Mouse (Mus musculus) hindbrain, embryonic 11.5 days (tissue): Measurements from ENCODE around the gene Gm7138. TPM values are rescaled to one million over a fixed set of nuclear protein-coding genes. Genes with fewer than 3 reads are reported as not detected.
"Not testable (repeated sequence)": the region's sequence is repeated elsewhere in the genome, so short reads cannot be mapped to it uniquely, and the experiment has no call there.

Experiments used
- ATAC-seq: fragments of 200-750 bp; cut with Nextera tagmentation; 2 replicates; pipeline ENCODE4 v1.8.0; 2017; ENCODE audit warnings: mild to moderate bottlenecking, moderate TSS enrichment, moderate library complexity; ENCODE audit not compliant: low FRiP score
- DNase-seq: peaks from one replicate; pipeline ENCODE4 v3.0.0-alpha.2; 2015; ENCODE audit warnings: low spot score
- H3K27ac ChIP-seq: fragments of 300-500 bp; sonication (generic); 2 replicates; pipeline ENCODE4 v1.5.1; 2014; ENCODE audit warnings: mild to moderate bottlenecking, low read depth, low read length
- H3K27me3 ChIP-seq: fragments of 300-500 bp; sonication (generic); 2 replicates; pipeline ENCODE4 v1.6.1; 2014; ENCODE audit warnings: mild to moderate bottlenecking, low read length, moderate library complexity, mixed read lengths; ENCODE audit not compliant: control insufficient read depth, insufficient read depth
- H3K36me3 ChIP-seq: fragments of 300-500 bp; sonication (generic); 2 replicates; pipeline ENCODE4 v1.6.1; 2014; ENCODE audit warnings: mild to moderate bottlenecking, low read length, moderate library complexity, mixed read lengths; ENCODE audit not compliant: control insufficient read depth, insufficient read depth
- H3K4me1 ChIP-seq: fragments of 300-500 bp; sonication (generic); replicated peaks from 2 replicates; pipeline ENCODE4 v1.6.1; 2014; ENCODE audit warnings: low read length, mixed read lengths; ENCODE audit not compliant: control insufficient read depth, insufficient read depth
- H3K4me2 ChIP-seq: fragments of 300-500 bp; sonication (generic); replicated peaks from 2 replicates; pipeline ENCODE4 v1.6.1; 2014; ENCODE audit warnings: mild to moderate bottlenecking, low read depth, low read length
- H3K4me3 ChIP-seq: fragments of 300-500 bp; sonication (generic); 2 replicates; pipeline ENCODE4 v1.5.1; 2014; ENCODE audit warnings: low read depth, low read length
- H3K9ac ChIP-seq: fragments of 300-500 bp; sonication (generic); 2 replicates; pipeline ENCODE4 v1.6.1; 2014; ENCODE audit warnings: low read depth, low read length
- H3K9me3 ChIP-seq: fragments of 300-500 bp; sonication (generic); 2 replicates; pipeline ENCODE4 v1.6.1; 2016; ENCODE audit warnings: low read length; ENCODE audit not compliant: control insufficient read depth
- WGBS: fragments of 180-500 bp; shearing (Covaris S2); extraction: QIAGEN DNeasy Blood & Tissue Kit; methylation state at CpG from one replicate; pipeline ENCODE4 v1.1.7; 2014; 5-methylcytosine and 5-hydroxymethylcytosine counted together
- polyA plus RNA-seq: library from polyadenylated mRNA; unstranded; fragments of >200 nt; fragmentation: Nextera tagmentation; extraction: Ambion mirVana; gene quantifications from 2 replicates; pipeline ENCODE4 v1.2.1, GENCODE M21; 2014

Gm7138 gene
- polyA plus RNA-seq, 1 experiment from 2014 or later: not detected

DNA sequence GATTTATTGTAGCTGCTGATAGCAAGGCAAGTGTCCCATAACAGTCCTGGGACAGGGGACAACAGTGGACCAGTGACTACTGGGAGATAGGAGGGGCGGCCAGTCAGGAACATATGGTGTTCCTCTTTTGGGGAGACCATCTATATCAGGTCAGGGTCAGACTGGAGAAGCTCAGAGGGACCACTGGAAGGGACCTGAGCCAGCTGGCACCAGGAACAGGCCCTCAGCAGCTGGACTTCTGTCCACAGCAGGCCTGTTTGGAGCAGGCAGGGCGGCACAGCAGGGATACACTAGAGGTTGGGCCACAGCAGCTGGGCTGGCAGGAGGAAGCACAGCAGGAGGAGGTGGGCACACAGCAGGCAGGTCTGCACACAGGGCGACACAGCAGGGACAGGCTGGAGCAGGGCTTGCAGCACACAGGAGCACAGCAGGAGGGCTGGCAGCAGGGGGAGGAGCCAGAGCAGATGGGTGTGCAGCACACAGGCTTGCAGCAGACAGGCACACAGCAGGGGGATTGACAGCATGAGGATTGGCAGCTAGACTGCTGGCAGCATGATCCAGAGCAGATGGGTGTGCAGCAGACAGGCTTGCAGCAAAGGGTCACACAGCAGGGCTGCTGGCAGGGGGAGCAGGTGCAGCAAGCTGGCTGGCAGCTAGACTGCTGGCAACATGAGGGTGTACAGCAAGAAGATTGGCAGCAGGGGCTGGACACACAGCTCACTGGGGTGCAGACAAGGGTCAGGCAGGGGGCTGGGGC, 21.6 kb upstream of the Gm7138 start:
- not testable (repeated sequence) for H3K4me1 ChIP-seq, H3K4me3 ChIP-seq, H3K9ac ChIP-seq, H3K27me3 ChIP-seq, H3K36me3 ChIP-seq, H3K9me3 ChIP-seq, DNase-seq, H3K4me2 ChIP-seq
- 39% methylated on average over 2 of the region's 3 CpGs for WGBS
- 0 out of 2 replicates have a peak overlapping the region, but pooled peaks have one; percentile 9 for H3K27ac ChIP-seq
- peak; percentile 17; the same call in 1 of the 2 replicates for ATAC-seq

- Histone ChIP-seq H3K9me3 (no peaks in the 10 kb centered on the region), H3K4me2 (no peak overlapping the region), H3K9ac (no peak overlapping the region), H3K27ac (0 out of 2 replicates have a peak overlapping the region, but pooled peaks have one; percentile 0), H3K4me3 (no peak overlapping the region), H3K36me3 (no peaks in the 10 kb centered on the region), H3K4me1 (no peaks in the 10 kb centered on the region), H3K27me3 (no peaks in the 10 kb centered on the region)
- ATAC-seq: no peak
- no peak for DNase-seq
- 14% methylated on average over 3 of the region's 3 CpGs for WGBS
Measured at GRCm38 (mm10) chr10:77797677-77798076, 20.9 kb upstream of the Gm7138 start.

GRCm38 (mm10) chr10:77794976-77795375, 18.2 kb upstream of the Gm7138 start, which contains the start of gene Gm9639:
Gm9639 (minus strand) TSS chr10:77795076.
- Histone ChIP-seq H3K4me3 (no peak within 1 kb of the TSS), H3K36me3 (no peaks in the 10 kb centered on the region), H3K27ac (no peak within 1 kb of the TSS), H3K9me3 (no peaks in the 10 kb centered on the region), H3K4me2 (no peak within 1 kb of the TSS), H3K4me1 (no peaks in the 10 kb centered on the region), H3K9ac (no peak within 1 kb of the TSS), H3K27me3 (no peaks in the 10 kb centered on the region)
- 59% methylated on average over 2 of the region's 2 CpGs for WGBS
- DNase-seq: no peak
- ATAC-seq: no peak

GRCm38 (mm10) chr10:77788621-77789020, 11.9 kb upstream of the Gm7138 start:
- no peak for ATAC-seq
- Histone ChIP-seq H3K9ac (no peak overlapping the region), H3K36me3 (no peaks in the 10 kb centered on the region), H3K9me3 (no peaks in the 10 kb centered on the region), H3K4me2 (no peak overlapping the region), H3K27ac (no peak overlapping the region), H3K4me3 (no peak overlapping the region), H3K4me1 (no peaks in the 10 kb centered on the region), H3K27me3 (no peaks in the 10 kb centered on the region)
- no peak for DNase-seq
- 89% methylated on average over 2 of the region's 2 CpGs for WGBS

DNA sequence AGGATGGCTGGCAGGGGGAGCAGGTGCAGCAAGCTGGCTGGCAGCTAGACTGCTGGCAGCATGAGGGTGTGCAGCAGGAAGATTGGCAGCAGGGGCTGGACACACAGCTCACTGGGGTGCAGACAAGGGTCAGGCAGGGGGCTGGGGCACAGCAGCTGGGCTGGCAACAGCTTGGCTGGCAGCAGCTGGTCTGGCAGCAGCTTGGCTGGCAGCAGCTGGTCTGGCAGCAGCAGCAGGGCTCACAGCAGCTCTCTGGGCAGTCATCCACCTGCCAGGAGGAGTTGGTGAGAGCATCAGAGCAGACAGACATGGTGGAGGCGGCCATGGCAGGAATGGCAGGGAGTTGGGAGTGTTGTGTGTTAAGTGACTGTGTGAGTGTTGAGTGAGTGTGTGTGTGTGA, 11.1 kb upstream of the Gm7138 start, which contains the start of gene Gm7137:
Gene Gm7137 (minus strand): TSS at position 325 of the 400 bp plus-strand sequence.
- H3K9me3 ChIP-seq, H3K9ac ChIP-seq, H3K4me1 ChIP-seq, H3K27me3 ChIP-seq, DNase-seq, H3K4me3 ChIP-seq, H3K4me2 ChIP-seq, ATAC-seq, H3K27ac ChIP-seq, H3K36me3 ChIP-seq: not testable (repeated sequence)
- no CpG with 5 or more reads among the region's 1 CpGs for WGBS

DNA sequence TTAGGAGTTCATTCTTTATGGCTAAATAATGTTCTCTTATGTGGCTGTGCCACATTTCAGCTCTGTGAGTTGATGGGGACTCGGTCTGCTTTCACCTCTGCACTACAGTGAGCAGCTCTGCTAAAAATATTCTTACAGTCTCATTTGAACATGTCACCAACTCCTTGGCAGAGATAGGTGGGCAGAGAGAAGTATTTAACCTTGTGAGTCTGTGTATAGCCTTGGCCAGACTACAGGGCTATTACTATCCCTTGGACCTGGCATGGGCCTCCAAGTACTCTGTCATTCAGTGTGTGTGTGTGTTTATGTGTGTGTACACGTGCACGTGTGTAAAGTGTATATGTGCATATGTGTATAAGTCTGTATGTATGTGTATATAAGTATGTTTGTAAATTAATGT, 6.7 kb upstream of the Gm7138 start:
- H3K4me1 ChIP-seq, H3K9ac ChIP-seq: not testable (repeated sequence)

DNA sequence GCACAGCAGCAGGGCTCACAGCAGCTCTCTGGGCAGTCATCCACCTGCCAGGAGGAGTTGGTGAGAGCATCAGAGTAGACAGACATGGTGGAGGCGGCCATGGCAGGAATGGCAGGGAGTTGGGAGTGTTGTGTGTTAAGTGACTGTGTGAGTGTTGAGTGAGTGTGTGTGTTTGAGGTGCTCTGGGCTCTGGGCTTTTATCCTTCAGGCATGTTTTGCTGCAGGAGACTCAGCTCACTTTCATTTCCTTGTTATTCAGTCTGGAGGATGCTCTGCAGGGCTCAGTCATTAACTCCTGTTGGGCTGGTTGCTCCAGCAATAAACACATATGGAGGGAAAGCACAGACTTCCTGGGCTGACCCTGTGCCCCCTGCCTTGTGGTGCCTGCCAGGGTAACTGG, 5.7 kb upstream of the Gm7138 start, which contains the start of gene Gm3250:
Gene Gm3250 (minus strand): TSS at position 101 of the 400 bp plus-strand sequence.
- H3K4me3 ChIP-seq, ATAC-seq, H3K27ac ChIP-seq, H3K9ac ChIP-seq, H3K27me3 ChIP-seq, H3K4me1 ChIP-seq, H3K4me2 ChIP-seq, H3K36me3 ChIP-seq, DNase-seq, H3K9me3 ChIP-seq: not testable (repeated sequence)
- 57% methylated on average over 1 of the region's 1 CpGs for WGBS

More for the DNA sequence above, 6.7 kb upstream of the Gm7138 start:
- H3K9me3 ChIP-seq, H3K36me3 ChIP-seq, H3K27me3 ChIP-seq, ATAC-seq, H3K4me3 ChIP-seq, H3K27ac ChIP-seq, DNase-seq, H3K4me2 ChIP-seq: not testable (repeated sequence)
- 82% methylated on average over 1 of the region's 3 CpGs for WGBS

- not testable (repeated sequence) for H3K4me3 ChIP-seq, DNase-seq, H3K36me3 ChIP-seq, H3K27ac ChIP-seq, H3K9me3 ChIP-seq, ATAC-seq, H3K9ac ChIP-seq, H3K4me2 ChIP-seq, H3K27me3 ChIP-seq, H3K4me1 ChIP-seq
- 86% methylated on average over 1 of the region's 3 CpGs for WGBS
Measured at GRCm38 (mm10) chr10:77772142-77772541, 4.6 kb downstream of the Gm7138 start.

DNA sequence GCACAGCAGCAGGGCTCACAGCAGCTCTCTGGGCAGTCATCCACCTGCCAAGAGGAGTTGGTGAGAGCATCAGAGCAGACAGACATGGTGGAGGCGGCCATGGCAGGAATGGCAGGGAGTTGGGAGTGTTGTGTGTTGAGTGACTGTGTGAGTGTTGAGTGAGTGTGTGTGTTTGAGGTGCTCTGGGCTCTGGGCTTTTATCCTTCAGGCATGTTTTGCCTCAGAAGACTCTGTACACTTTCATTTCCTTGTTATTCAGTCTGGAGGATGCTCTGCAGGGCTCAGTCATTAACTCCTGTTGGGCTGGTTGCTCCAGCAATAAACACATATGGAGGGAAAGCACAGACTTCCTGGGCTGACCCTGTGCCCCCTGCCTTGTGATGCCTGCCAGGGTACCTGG, 5.5 kb downstream of the Gm7138 start, which contains the start of gene Gm3238:
Gene Gm3238 (minus strand): TSS at position 101 of the 400 bp plus-strand sequence.
- not testable (repeated sequence) for H3K27me3 ChIP-seq, H3K36me3 ChIP-seq, H3K4me3 ChIP-seq, H3K4me1 ChIP-seq, H3K27ac ChIP-seq, H3K9ac ChIP-seq, ATAC-seq, DNase-seq, H3K9me3 ChIP-seq, H3K4me2 ChIP-seq
- no CpG with 5 or more reads among the region's 1 CpGs for WGBS
